Mouse (Mus musculus): ENCODE results near the gene Srsf3. TPM values are rescaled to one million over a fixed set of nuclear protein-coding genes. Genes with fewer than 3 reads are reported as not detected.

The Srsf3 gene
- polyA plus RNA-seq, 1 experiment: 214 TPM

DNA sequence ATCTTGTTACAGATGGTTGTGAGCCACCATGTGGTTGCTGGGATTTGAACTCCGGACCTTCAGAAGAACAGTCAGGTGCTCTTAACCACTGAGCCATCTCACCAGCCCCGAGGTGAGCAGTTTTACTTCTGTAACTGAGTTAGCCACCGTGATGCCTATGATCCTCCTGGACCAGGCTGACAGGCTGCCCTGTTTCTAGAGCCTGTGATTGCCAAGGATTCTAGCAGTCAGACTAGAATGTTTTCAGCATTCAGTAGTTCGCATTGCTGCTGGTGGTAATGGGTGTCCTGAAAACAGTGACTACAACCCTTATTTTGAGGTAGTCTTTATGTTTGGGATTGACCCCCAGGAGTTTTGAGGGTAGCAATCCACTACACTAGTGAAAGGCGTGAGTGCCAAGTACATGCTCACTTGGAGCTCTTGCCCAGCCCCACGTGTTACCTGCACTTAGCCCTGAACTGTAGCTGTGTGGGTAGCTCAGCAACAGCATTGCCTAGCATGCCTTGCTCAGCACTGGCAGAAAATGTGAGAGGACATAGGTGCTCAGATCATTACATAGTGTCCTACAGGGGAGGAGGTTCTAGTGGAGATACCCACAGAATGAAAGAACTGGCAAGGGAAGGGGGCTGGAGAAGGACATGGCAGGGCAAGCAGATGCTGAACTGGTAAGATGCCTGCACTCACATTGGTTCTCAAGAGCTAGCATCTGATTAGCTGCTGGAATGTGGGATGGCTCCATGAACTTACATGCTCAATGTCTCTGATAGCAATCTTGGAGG, 11.9 kb downstream of the Srsf3 start:
- H3K4me3 ChIP-seq (replicated peaks; ENCODE audit: control insufficient read depth, low read depth, low read length): no peak overlapping the region
- peaks cover 1% of the 10 kb centered on the region; the same call in 1 of the 2 replicates for H3K4me1 ChIP-seq (ENCODE audit: control insufficient read depth, insufficient read depth, low read length)
- TF ChIP-seq CTCF (IDR thresholded peaks at IDR 0.05; ENCODE audit: control insufficient read depth, insufficient read depth, low read length): no peak
- TF ChIP-seq POLR2A (IDR thresholded peaks at IDR 0.05; ENCODE audit: borderline replicate concordance, control insufficient read depth, low read depth, low read length): no peak
- 86% methylated on average over 6 of the region's 6 CpGs for WGBS
- no peak overlapping the region for H3K27ac ChIP-seq (ENCODE audit: control insufficient read depth, insufficient read depth, low read depth, low read length, poor library complexity)

DNA sequence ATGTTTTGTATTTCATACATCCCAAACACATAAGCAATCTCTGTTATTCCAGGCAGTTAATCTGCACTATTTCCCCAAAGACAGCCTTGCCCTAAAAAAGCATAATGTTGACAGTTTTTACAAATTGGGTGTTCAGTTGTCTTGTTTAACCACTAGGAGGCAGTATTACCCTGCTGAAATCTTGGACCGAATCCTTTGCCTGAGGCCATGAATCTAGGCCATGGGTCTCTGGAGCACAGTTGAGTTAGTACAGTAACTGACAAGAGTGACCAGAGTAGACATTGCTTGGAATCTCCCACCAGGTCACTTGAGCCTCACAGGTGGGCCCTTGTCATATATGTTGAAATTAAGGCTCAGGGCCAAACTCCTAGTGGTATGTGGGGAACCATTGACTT, 12.5 kb downstream of the Srsf3 start:
- peaks cover 3% of the 10 kb centered on the region; the same call in 1 of the 2 replicates for H3K4me1 ChIP-seq (ENCODE audit: control insufficient read depth, insufficient read depth, low read length)
- no peak overlapping the region for H3K4me3 ChIP-seq (replicated peaks; ENCODE audit: control insufficient read depth, low read depth, low read length)
- 69% methylated on average over 1 of the region's 1 CpGs for WGBS
- TF ChIP-seq CTCF (IDR thresholded peaks at IDR 0.05; ENCODE audit: control insufficient read depth, insufficient read depth, low read length) (0 out of 2 replicates have a peak, but pooled peaks have one; percentile 23), POLR2A (IDR thresholded peaks at IDR 0.05; ENCODE audit: borderline replicate concordance, control insufficient read depth, low read depth, low read length) (no peak)
- no peak overlapping the region for H3K27ac ChIP-seq (ENCODE audit: control insufficient read depth, insufficient read depth, low read depth, low read length, poor library complexity)

DNA sequence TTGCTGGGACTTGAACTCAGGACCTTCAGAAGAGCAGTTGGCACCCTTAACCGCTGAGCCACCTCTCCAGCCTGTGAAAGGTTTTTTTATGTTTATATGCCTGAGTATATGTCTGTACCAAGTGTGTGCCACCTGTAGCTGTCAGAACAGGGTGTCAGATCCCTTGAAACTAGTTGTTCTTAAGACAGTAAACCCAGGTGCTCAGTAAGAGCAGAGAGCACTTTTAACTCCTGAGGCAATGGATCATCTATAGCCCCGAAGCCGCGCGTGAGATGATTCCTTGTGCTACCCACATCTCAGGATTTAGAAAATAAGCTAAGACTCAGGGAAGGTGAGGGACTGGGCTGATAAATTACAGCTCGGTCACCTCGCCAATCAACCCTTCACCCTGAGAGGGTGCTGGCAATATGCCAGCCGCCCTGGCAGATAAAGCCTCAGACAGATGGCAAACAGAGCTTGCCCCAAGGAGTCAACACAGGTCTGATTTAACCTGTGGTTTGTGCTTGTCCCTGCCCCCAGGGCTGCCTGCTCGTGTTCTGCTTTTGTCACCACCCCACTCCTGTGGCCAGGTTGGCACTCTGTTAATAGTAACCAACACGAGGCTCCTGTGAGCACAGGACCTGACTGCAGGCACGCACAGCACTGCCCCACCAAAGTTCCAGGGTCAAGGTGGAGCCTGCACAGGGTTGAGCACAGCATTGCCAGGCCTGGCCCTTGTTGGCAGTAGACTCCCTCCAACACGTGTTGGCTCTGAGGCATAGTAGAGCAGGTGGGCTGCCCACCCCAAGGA, 13.5 kb downstream of the Srsf3 start:
- Histone ChIP-seq H3K4me3 (replicated peaks; ENCODE audit: control insufficient read depth, low read depth, low read length) (no peak overlapping the region), H3K4me1 (ENCODE audit: control insufficient read depth, insufficient read depth, low read length) (peaks cover 3% of the 10 kb centered on the region; the same call in 1 of the 2 replicates), H3K27ac (ENCODE audit: control insufficient read depth, insufficient read depth, low read depth, low read length, poor library complexity) (no peak overlapping the region)
- no peak for TF ChIP-seq POLR2A (IDR thresholded peaks at IDR 0.05; ENCODE audit: borderline replicate concordance, control insufficient read depth, low read depth, low read length)
- TF ChIP-seq CTCF (IDR thresholded peaks at IDR 0.05; ENCODE audit: control insufficient read depth, insufficient read depth, low read length): no peak
- 54% methylated on average over 12 of the region's 12 CpGs for WGBS

DNA sequence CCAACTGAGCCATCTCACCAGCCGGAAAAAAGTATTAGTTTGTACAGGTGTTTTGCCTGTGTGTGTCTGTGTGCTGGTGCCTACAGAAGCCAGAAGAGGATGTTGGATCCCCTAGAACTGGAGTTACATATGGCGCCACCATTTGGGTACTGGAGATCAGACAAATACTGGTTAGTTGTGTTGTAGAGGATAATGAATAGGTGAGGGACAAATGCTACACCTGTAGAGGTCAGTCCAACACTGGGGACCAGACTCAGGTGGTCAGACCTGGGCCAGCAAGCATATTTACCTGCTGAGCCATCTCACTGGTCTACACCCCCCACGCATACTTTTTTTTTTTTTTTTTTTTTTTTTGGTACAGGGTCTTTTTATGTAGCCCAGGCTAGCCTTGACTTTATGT, 14.4 kb downstream of the Srsf3 start:
- H3K4me1 ChIP-seq (ENCODE audit: control insufficient read depth, insufficient read depth, low read length): peaks cover 3% of the 10 kb centered on the region; the same call in 1 of the 2 replicates
- WGBS: 93% methylated on average over 3 of the region's 3 CpGs
- no peak overlapping the region for H3K4me3 ChIP-seq (replicated peaks; ENCODE audit: control insufficient read depth, low read depth, low read length)
- H3K27ac ChIP-seq (ENCODE audit: control insufficient read depth, insufficient read depth, low read depth, low read length, poor library complexity): no peak overlapping the region
- TF ChIP-seq POLR2A (IDR thresholded peaks at IDR 0.05; ENCODE audit: borderline replicate concordance, control insufficient read depth, low read depth, low read length) (no peak), CTCF (IDR thresholded peaks at IDR 0.05; ENCODE audit: control insufficient read depth, insufficient read depth, low read length) (no peak)

DNA sequence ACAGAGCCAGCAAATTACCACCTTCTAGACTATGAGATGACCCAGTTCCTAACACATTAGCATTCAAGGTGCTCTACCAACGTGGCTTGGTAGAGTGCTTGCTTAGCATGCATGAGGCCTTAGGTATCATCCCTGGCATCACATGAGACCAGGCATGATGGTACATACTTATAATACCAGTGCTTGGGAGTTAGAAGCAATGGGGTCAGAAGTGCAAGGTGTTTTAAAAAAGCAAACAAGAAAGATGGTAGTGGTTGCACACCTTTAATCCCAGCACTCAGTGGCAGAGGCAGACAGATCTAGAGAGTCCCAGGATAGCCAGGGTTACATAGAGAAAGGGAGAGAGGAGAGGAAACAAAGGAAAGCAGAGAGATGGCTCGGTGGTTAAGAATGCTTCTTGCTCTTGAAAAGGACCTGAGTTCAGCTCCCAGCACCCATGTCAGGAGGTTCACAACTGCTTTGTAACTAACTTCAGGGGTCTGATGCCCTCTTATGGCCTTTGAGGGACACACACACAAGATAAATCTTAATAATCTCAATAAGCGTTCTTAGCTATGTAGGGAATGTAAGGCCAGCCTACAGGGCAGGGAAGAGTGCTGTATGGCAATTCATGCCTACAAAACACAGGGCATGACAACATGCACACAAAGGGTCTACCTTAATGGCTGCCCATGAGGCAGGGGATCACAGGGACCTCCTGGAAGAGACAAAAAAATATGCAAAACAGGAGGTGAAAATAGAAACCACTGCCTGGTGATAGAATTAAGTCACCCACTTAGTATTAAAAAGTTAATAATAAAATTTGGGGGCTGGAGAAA, 15.5 kb downstream of the Srsf3 start:
- Histone ChIP-seq H3K27ac (ENCODE audit: control insufficient read depth, insufficient read depth, low read depth, low read length, poor library complexity) (no peak overlapping the region), H3K4me3 (replicated peaks; ENCODE audit: control insufficient read depth, low read depth, low read length) (no peak overlapping the region), H3K4me1 (ENCODE audit: control insufficient read depth, insufficient read depth, low read length) (peaks cover 3% of the 10 kb centered on the region; the same call in 1 of the 2 replicates)
- WGBS: 82% methylated on average over 3 of the region's 3 CpGs
- TF ChIP-seq CTCF (IDR thresholded peaks at IDR 0.05; ENCODE audit: control insufficient read depth, insufficient read depth, low read length): no peak
- TF ChIP-seq POLR2A (IDR thresholded peaks at IDR 0.05; ENCODE audit: borderline replicate concordance, control insufficient read depth, low read depth, low read length): no peak

DNA sequence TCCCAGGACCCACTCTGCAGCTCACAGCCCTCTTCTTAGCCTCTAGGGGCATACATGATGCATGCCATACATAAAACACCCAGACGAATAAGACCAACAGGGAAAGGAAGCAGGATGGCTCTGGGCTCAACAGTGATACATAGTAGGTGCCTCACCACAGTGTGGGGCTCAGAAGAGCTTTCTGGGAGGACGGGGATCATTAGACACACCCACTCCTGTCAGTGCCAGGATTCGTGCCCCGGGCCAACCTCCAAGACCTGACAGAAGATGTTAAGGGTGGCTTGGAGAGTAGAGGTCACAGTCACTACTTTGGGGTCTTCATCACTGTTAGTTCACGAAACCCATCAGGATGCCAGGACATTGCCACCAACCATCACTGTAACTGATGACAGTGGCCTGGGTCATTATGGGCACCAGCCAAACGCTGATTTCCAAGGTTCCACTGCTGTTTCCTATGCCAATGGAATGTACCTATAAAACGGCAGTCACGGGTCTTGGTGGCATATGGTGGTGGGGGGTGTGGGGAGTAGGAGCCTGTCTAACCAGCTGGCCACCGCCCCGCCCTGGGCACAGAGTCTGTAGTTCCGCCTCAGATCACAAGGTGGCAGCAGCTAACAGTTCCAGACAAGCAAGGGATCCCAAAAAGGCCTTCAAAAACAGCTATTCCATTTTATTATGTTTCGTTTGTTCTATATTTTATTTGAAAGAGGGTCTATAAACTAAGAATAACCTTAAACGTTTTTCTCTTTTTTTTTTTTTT, 16.5 kb downstream of the Srsf3 start:
- TF ChIP-seq CTCF (IDR thresholded peaks at IDR 0.05; ENCODE audit: control insufficient read depth, insufficient read depth, low read length): peak; percentile 79
- TF ChIP-seq POLR2A (IDR thresholded peaks at IDR 0.05; ENCODE audit: borderline replicate concordance, control insufficient read depth, low read depth, low read length): no peak
- 20% methylated on average over 13 of the region's 13 CpGs for WGBS
- Histone ChIP-seq H3K4me1 (ENCODE audit: control insufficient read depth, insufficient read depth, low read length) (peaks cover 3% of the 10 kb centered on the region; the same call in 1 of the 2 replicates), H3K27ac (ENCODE audit: control insufficient read depth, insufficient read depth, low read depth, low read length, poor library complexity) (no peak overlapping the region), H3K4me3 (replicated peaks; ENCODE audit: control insufficient read depth, low read depth, low read length) (no peak overlapping the region)

DNA sequence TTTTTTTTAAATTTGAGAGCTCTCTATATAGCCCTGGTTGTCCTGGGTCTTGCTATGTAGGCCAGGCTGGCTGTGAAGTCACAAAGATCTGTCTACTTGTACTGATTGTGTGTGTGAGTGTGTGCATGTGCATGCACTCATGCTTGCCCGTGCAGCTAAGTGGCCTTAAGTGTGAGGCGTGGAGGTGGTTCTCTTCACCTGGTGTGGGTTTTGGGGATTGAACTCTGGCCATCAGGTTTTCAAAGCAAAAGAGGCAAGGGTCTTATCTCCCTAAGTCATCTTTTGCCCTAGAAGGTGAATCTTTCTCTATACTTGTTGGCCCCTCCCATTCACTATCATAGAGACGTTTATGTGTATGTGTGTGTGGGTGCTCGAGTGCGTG, 17.1 kb downstream of the Srsf3 start:
- WGBS: 69% methylated on average over 5 of the region's 5 CpGs
- H3K4me1 ChIP-seq (ENCODE audit: control insufficient read depth, insufficient read depth, low read length): peaks cover 1% of the 10 kb centered on the region; the same call in 1 of the 2 replicates
- no peak for TF ChIP-seq POLR2A (IDR thresholded peaks at IDR 0.05; ENCODE audit: borderline replicate concordance, control insufficient read depth, low read depth, low read length)
- TF ChIP-seq CTCF (IDR thresholded peaks at IDR 0.05; ENCODE audit: control insufficient read depth, insufficient read depth, low read length): no peak

More for the DNA sequence above, 17.1 kb downstream of the Srsf3 start:
- H3K4me3 ChIP-seq (replicated peaks; ENCODE audit: control insufficient read depth, low read depth, low read length): no peak overlapping the region
- no peak overlapping the region for H3K27ac ChIP-seq (ENCODE audit: control insufficient read depth, insufficient read depth, low read depth, low read length, poor library complexity)

All from bone marrow, adult 2 months (tissue).